Mouse (Mus musculus) gastrocnemius, adult 18-20 months (tissue): ENCODE measurements around the gene Mybph. TPM values are rescaled to one million over a fixed set of nuclear protein-coding genes. Genes with fewer than 3 reads are reported as not detected.
A peak's percentile ranks its signal among the peaks of the same experiment; 100 is the strongest.

ENCODE experiments used
- DNase-seq: peaks from one replicate; pipeline ENCODE4 v3.0.0; 2021; ENCODE audit warnings: low spot score
- total RNA-seq, 2 experiments: library from RNA; stranded (reverse); gene quantifications; 2 replicates each; pipeline ENCODE4 v1.2.3; 2021

The Mybph gene
- total RNA-seq, 2 experiments from 2014 or later = 192 to 275 TPM

- peak; percentile 29 for DNase-seq
Observed at GRCm38 (mm10) chr1:134182025-134182424, 11.2 kb upstream of the Mybph start, which contains the start of gene Chil1. Gene Chil1, plus strand, starts transcription at chr1:134182176.

GRCm38 (mm10) chr1:134184089-134184488, 9.2 kb upstream of the Mybph start:
- DNase-seq = no peak

- DNase-seq = no peak
Observed at GRCm38 (mm10) chr1:134188217-134188616, 5.0 kb upstream of the Mybph start.

GRCm38 (mm10) chr1:134188989-134189729, 4.1 kb upstream of the Mybph start:
- DNase-seq = no peak

- DNase-seq = peak; percentile 52
Observed at GRCm38 (mm10) chr1:134191192-134191591, 2.1 kb upstream of the Mybph start.

GRCm38 (mm10) chr1:134192024-134192423, 1.2 kb upstream of the Mybph start:
- DNase-seq = no peak

GRCm38 (mm10) chr1:134193674-134194197, 488 bp downstream of the Mybph start:
- DNase-seq = no peak

GRCm38 (mm10) chr1:134194298-134195022, 1.2 kb downstream of the Mybph start:
- DNase-seq = peak; percentile 40

- DNase-seq = peak; percentile 48
Observed at GRCm38 (mm10) chr1:134195117-134195516, 1.9 kb downstream of the Mybph start.

GRCm38 (mm10) chr1:134195571-134195970, 2.3 kb downstream of the Mybph start:
- no peak for DNase-seq

- peak; percentile 89 for DNase-seq
Observed at GRCm38 (mm10) chr1:134195979-134196378, 2.7 kb downstream of the Mybph start.

- DNase-seq = peak; percentile 83
Observed at GRCm38 (mm10) chr1:134196386-134196785, 3.1 kb downstream of the Mybph start.

- no peak for DNase-seq
Observed at GRCm38 (mm10) chr1:134197325-134197982, 4.2 kb downstream of the Mybph start.

GRCm38 (mm10) chr1:134198197-134198995, 5.1 kb downstream of the Mybph start:
- no peak for DNase-seq

- DNase-seq = no peak
Observed at GRCm38 (mm10) chr1:134200481-134200880, 7.2 kb downstream of the Mybph start.

- no peak for DNase-seq
Observed at GRCm38 (mm10) chr1:134200998-134201686, 7.9 kb downstream of the Mybph start.

GRCm38 (mm10) chr1:134201751-134202420, 8.6 kb downstream of the Mybph start:
- peak; percentile 71 for DNase-seq

- DNase-seq = no peak
Observed at GRCm38 (mm10) chr1:134204230-134204629, 11.0 kb downstream of the Mybph start.

- no peak for DNase-seq
Observed at GRCm38 (mm10) chr1:134205296-134206018, 12.2 kb downstream of the Mybph start.
